Mouse (Mus musculus) embryonic facial prominence, embryonic 13.5 days (tissue): Measurements from ENCODE around the gene Epha4. TPM values are rescaled to one million over a fixed set of nuclear protein-coding genes. Genes with fewer than 3 reads are reported as not detected.

Experiments
- ATAC-seq: fragments of 200-750 bp; cut with Nextera tagmentation; 2 replicates; pipeline ENCODE4 v1.8.0; 2017; ENCODE audit warnings: low read depth; ENCODE audit not compliant: insufficient number of reproducible peaks, insufficient read depth, low FRiP score, low TSS enrichment
- H3K27ac ChIP-seq: fragments of 300-500 bp; sonication (generic); 2 replicates; pipeline ENCODE4 v1.5.1; 2015; ENCODE audit warnings: moderate library complexity, mild to moderate bottlenecking, inconsistent platforms
- H3K27me3 ChIP-seq: fragments of 300-500 bp; sonication (generic); 2 replicates; pipeline ENCODE4 v1.6.1; 2015; ENCODE audit warnings: mild to moderate bottlenecking, inconsistent platforms
- H3K36me3 ChIP-seq: fragments of 300-500 bp; sonication (generic); 2 replicates; pipeline ENCODE4 v1.6.1; 2015; ENCODE audit warnings: mild to moderate bottlenecking, inconsistent platforms
- H3K4me1 ChIP-seq: fragments of 300-500 bp; sonication (generic); 2 replicates; pipeline ENCODE4 v1.6.1; 2015; ENCODE audit warnings: inconsistent platforms
- H3K4me2 ChIP-seq: fragments of 300-500 bp; sonication (generic); 2 replicates; pipeline ENCODE4 v1.6.1; 2015; ENCODE audit warnings: moderate library complexity, mild to moderate bottlenecking, inconsistent platforms
- H3K4me3 ChIP-seq: fragments of 300-500 bp; sonication (generic); 2 replicates; pipeline ENCODE4 v1.5.1; 2015; ENCODE audit warnings: mild to moderate bottlenecking, inconsistent platforms
- H3K9ac ChIP-seq: fragments of 300-500 bp; sonication (generic); 2 replicates; pipeline ENCODE4 v1.6.1; 2015; ENCODE audit warnings: mild to moderate bottlenecking, inconsistent platforms
- H3K9me3 ChIP-seq: fragments of 300-500 bp; sonication (generic); 2 replicates; pipeline ENCODE4 v1.6.1; 2016; ENCODE audit warnings: inconsistent platforms
- WGBS: fragments of 180-500 bp; shearing (Covaris S2); methylation state at CpG from one replicate; pipeline ENCODE4 v1.1.7; 2015; ENCODE audit warnings: mixed read lengths; 5-methylcytosine and 5-hydroxymethylcytosine counted together
- polyA plus RNA-seq: library from polyadenylated mRNA; unstranded; fragments of >200 nt; fragmentation: Nextera tagmentation; extraction: Ambion mirVana; gene quantifications from 2 replicates; pipeline ENCODE4 v1.2.1, GENCODE M21; 2015

The Epha4 gene
- polyA plus RNA-seq, 1 experiment from 2014 or later: 65.9 TPM

DNA sequence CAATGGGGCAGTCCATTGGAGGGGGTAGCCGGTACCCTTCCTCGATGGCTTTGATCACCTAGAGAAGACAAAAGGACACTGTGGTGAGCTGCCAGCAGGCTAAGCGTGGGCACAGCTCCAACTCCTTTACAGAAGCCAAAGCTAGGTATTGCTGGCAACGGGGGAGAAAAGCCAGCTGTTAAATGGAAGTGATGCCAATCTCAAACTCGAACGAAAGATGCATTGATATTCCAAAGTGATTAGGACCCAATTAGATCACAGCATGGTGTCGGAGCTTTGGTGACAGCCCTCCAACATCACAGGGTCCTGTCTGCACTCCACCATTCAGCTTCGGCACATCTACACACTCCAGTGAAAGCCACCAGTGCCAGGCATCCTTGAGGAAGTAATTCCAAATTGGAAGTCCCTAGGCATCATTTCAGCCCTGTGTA lies 137.3 kb downstream of the Epha4 start:
- Histone ChIP-seq H3K27ac (no peak overlapping the region), H3K9me3 (no peaks in the 10 kb centered on the region), H3K9ac (no peak overlapping the region), H3K4me3 (no peak overlapping the region), H3K4me2 (no peak overlapping the region), H3K27me3 (no peaks in the 10 kb centered on the region), H3K4me1 (no peaks in the 10 kb centered on the region), H3K36me3 (peaks cover 79% of the 10 kb centered on the region)
- ATAC-seq: no peak
- 96% methylated on average over 8 of the region's 8 CpGs for WGBS

DNA sequence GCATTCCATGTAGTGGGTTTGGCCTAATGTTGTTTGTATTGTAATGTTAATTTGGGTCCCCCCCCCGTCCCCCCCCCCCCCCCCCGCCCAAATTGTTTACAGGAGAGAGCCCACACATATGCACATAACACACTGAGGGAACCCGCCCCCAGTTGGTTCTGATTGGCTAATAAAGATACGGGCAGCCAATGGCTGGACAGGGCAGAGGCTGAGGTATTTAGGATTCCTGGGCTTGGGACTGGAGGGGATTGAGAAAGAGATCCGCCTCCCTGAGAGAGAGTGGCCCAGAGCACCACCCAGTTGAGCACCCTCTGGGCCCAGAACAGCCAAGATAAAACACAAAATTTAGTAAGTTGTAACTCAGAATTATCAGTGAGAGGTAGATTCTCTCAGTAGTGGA lies 140.8 kb downstream of the Epha4 start:
- Histone ChIP-seq H3K36me3 (peaks cover 77% of the 10 kb centered on the region), H3K4me3 (no peak overlapping the region), H3K9ac (no peak overlapping the region), H3K4me1 (no peaks in the 10 kb centered on the region), H3K27me3 (no peaks in the 10 kb centered on the region), H3K4me2 (no peak overlapping the region), H3K27ac (no peak overlapping the region), H3K9me3 (no peaks in the 10 kb centered on the region)
- ATAC-seq: no peak
- 68% methylated on average over 5 of the region's 5 CpGs for WGBS

DNA sequence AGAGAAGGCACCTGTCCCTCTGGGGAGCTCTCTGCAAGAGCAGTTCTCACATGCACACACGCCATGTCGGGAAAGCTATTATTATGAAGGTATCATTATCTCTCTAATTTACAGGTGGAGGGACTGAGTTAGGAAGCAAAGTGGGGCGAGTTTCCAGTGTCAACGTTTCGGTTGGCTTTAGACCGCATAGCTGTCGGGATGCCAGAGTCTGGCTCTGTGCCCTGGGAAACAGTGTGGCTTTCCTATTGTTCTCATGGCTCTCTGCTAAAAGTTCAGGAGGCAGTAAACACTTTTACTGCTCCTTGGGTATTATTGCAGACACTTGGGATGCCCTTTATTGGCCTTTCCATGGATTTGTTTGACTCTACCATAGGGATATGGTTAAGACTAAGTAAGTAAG lies 144.0 kb downstream of the Epha4 start:
- Histone ChIP-seq H3K9me3 (no peaks in the 10 kb centered on the region), H3K4me1 (no peaks in the 10 kb centered on the region), H3K27me3 (no peaks in the 10 kb centered on the region), H3K4me2 (no peak overlapping the region), H3K9ac (no peak overlapping the region), H3K4me3 (no peak overlapping the region), H3K36me3 (peaks cover 67% of the 10 kb centered on the region), H3K27ac (no peak overlapping the region)
- WGBS: 82% methylated on average over 7 of the region's 7 CpGs
- ATAC-seq: no peak

DNA sequence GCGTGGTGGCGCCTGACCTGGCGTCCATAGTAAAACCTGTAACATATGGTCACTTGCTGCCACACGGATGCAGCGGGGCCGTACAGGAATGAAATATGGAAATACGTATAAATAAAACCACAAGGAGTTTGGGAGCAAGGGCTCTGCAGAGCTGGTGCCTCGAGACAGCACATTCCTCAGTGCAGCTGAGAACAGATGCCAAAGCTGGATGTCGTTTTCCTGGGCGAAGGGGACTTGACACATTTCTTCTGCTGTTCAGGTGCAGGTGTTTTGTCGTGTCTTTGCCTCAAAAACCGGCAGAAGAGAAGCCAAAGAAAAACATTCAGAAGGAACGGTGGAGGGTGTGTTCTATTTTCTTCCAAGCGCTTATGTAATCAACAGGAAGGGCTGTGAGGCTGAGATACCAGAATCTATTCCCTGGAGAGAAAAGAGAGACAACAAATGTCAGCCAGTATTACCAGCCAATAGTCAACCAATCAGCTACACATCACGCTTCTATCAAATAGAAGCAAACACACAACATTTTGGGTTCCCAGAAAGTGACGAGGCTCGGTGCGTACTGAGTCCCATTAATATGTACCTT lies 145.5 kb downstream of the Epha4 start:
- no peak overlapping the region for H3K4me2 ChIP-seq
- no peaks in the 10 kb centered on the region for H3K27me3 ChIP-seq
- no peak overlapping the region for H3K27ac ChIP-seq
- WGBS: 74% methylated on average over 18 of the region's 18 CpGs
- H3K9me3 ChIP-seq: no peaks in the 10 kb centered on the region
- peaks cover 6% of the 10 kb centered on the region; the same call in 1 of the 2 replicates for H3K4me1 ChIP-seq
- no peak for ATAC-seq
- H3K36me3 ChIP-seq: peaks cover 58% of the 10 kb centered on the region
- no peak overlapping the region for H3K4me3 ChIP-seq
- no peak overlapping the region for H3K9ac ChIP-seq

DNA sequence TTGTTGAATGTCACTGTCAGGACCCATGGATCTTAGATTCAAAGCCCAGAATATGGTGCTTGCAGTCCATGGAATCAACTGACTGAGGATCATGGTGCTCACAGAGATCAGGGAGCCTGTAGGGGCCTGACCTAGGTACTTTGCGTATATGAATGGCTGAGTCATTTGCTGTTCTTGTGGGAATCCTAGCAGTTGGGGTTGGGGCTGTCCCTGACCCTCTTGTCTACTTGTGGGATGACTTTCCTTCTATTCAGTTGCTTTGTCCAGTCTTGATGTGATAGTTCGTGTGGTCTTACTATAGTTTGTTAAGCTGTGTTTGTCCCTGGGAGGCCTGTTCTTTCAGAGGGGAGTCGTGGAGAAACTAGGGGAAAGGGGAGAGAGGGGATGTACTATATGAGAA lies 149.0 kb downstream of the Epha4 start:
- ATAC-seq: no peak
- Histone ChIP-seq H3K36me3 (peaks cover 30% of the 10 kb centered on the region), H3K4me3 (no peak overlapping the region), H3K9me3 (no peaks in the 10 kb centered on the region), H3K27me3 (no peaks in the 10 kb centered on the region), H3K4me1 (peaks cover 11% of the 10 kb centered on the region), H3K9ac (no peak overlapping the region), H3K4me2 (no peak overlapping the region), H3K27ac (no peak overlapping the region)
- WGBS: 90% methylated on average over 3 of the region's 3 CpGs

GRCm38 (mm10) chr1:77364596-77364995 lies 150.3 kb downstream of the Epha4 start:
- Histone ChIP-seq H3K4me2 (no peak overlapping the region), H3K4me3 (no peak overlapping the region), H3K27ac (0 out of 2 replicates have a peak overlapping the region, but pooled peaks have one; percentile 17), H3K36me3 (peaks cover 27% of the 10 kb centered on the region), H3K9ac (no peak overlapping the region), H3K9me3 (no peaks in the 10 kb centered on the region), H3K27me3 (no peaks in the 10 kb centered on the region), H3K4me1 (peaks cover 11% of the 10 kb centered on the region)
- ATAC-seq: no peak
- 41% methylated on average over 3 of the region's 3 CpGs for WGBS

DNA sequence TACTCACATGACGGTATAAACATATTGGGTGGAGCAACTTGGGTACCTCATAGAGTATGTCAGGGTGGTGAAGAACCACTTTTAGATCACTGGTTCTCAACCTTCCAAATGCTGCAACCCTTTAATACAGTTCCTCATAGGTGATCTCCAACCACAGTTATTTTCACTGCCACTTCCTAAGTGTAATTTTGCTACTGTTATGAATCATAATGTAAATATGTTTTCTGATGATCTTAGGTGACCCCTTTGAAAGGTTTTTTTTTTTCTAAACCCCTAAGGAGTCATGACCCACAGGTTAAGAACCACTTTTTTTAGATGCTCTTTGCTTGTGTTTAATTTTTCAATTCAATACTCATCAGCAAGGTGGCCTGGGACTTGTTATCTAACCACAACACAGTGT lies 151.0 kb downstream of the Epha4 start:
- H3K4me1 ChIP-seq: peaks cover 11% of the 10 kb centered on the region
- H3K4me3 ChIP-seq: no peak overlapping the region
- ATAC-seq: no peak
- H3K36me3 ChIP-seq: peaks cover 19% of the 10 kb centered on the region
- H3K27ac ChIP-seq: no peak overlapping the region
- H3K4me2 ChIP-seq: no peak overlapping the region
- H3K9ac ChIP-seq: no peak overlapping the region
- no peaks in the 10 kb centered on the region for H3K27me3 ChIP-seq
- no peaks in the 10 kb centered on the region for H3K9me3 ChIP-seq
- 87% methylated on average over 1 of the region's 1 CpGs for WGBS

DNA sequence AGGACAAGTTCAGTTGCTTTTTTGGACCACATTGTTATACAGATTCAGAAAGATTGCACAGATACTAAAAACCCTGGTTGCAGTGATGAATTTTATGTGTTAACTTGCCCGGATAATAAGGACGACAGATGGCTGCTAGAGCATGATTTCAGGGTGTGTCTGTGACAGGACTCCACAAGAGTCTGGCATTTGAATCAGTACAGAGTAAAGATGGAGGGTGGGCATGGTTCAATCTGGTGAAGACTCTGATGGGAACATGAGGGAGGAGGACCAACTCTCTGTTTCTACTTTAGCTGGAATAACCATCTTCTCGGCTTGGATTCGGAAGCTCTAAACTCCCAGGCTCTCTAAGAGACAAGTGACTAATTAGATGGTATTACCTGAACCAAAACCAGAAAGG lies 168.4 kb downstream of the Epha4 start:
- Histone ChIP-seq H3K4me2 (no peak overlapping the region), H3K9me3 (no peaks in the 10 kb centered on the region), H3K4me3 (no peak overlapping the region), H3K27ac (no peak overlapping the region), H3K27me3 (no peaks in the 10 kb centered on the region), H3K4me1 (0 out of 2 replicates have a peak, but pooled peaks cover 8% of the 10 kb centered on the region), H3K9ac (no peak overlapping the region), H3K36me3 (no peaks in the 10 kb centered on the region)
- WGBS: 82% methylated on average over 4 of the region's 4 CpGs
- ATAC-seq: no peak

- Histone ChIP-seq H3K9me3 (no peaks in the 10 kb centered on the region), H3K27me3 (no peaks in the 10 kb centered on the region), H3K4me2 (no peak overlapping the region), H3K4me3 (no peak overlapping the region), H3K4me1 (peaks cover 9% of the 10 kb centered on the region), H3K9ac (no peak overlapping the region), H3K36me3 (no peaks in the 10 kb centered on the region), H3K27ac (no peak overlapping the region)
- ATAC-seq: no peak
- WGBS: 87% methylated on average over 4 of the region's 4 CpGs
Measured at GRCm38 (mm10) chr1:77343792-77344191, 171.1 kb downstream of the Epha4 start.

DNA sequence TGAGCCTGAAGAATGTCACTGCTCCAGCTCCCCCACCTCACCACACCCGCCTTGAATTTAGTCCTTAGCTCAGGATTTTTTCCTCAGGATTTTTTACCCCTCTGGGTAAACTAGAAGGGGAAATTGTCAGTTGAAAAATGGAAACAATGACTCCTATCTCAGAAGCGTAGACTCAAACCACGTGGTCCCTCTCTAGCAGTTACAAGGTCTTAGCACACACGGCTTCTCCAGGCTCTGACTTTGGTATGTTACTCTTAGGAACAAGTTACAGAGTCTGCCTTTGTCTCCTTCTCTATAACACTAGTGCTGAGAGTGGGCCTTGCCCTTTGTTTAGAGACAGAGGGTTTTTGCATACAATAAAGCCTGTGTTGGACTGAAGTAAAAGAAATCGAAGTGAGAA lies 175.2 kb downstream of the Epha4 start:
- H3K36me3 ChIP-seq: no peaks in the 10 kb centered on the region
- WGBS: 64% methylated on average over 5 of the region's 5 CpGs
- H3K27me3 ChIP-seq: no peaks in the 10 kb centered on the region
- H3K9me3 ChIP-seq: no peaks in the 10 kb centered on the region
- H3K9ac ChIP-seq: no peak overlapping the region
- H3K4me2 ChIP-seq: no peak overlapping the region
- H3K4me1 ChIP-seq: peaks cover 19% of the 10 kb centered on the region
- no peak for ATAC-seq
- no peak overlapping the region for H3K4me3 ChIP-seq
- H3K27ac ChIP-seq: no peak overlapping the region

- peak overlapping the region; percentile 28; the same call in 1 of the 2 replicates for H3K27ac ChIP-seq
- no peak overlapping the region for H3K9ac ChIP-seq
- no peak overlapping the region for H3K4me2 ChIP-seq
- WGBS: 49% methylated on average over 6 of the region's 6 CpGs
- H3K9me3 ChIP-seq: no peaks in the 10 kb centered on the region
- H3K4me3 ChIP-seq: no peak overlapping the region
- H3K4me1 ChIP-seq: peaks cover 19% of the 10 kb centered on the region
- ATAC-seq: no peak
- no peaks in the 10 kb centered on the region for H3K27me3 ChIP-seq
- no peaks in the 10 kb centered on the region for H3K36me3 ChIP-seq
Measured at GRCm38 (mm10) chr1:77338346-77338745, 176.5 kb downstream of the Epha4 start.

DNA sequence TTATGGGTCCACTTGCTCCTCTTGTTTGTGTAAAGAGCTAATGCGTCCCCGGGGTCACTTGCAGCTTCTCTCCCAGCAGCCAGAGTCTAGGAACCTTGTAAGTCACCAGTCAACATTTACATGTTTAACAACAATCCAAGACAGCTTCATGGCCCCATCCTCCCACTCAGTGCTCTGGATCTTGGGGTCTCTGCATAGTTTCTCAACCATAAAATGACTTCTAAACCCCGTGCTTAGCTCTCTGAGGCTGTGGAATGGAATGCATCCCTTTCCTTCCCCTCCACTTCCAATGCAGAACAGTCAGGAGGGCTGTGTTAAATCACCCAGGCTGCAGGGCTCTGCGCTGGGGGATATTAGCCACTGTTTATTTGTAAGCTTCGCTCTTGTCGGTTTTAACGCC lies 178.0 kb downstream of the Epha4 start:
- H3K36me3 ChIP-seq: no peaks in the 10 kb centered on the region
- no peak for ATAC-seq
- H3K27me3 ChIP-seq: no peaks in the 10 kb centered on the region
- H3K4me3 ChIP-seq: no peak overlapping the region
- H3K9ac ChIP-seq: no peak overlapping the region
- no peaks in the 10 kb centered on the region for H3K9me3 ChIP-seq
- H3K4me2 ChIP-seq: no peak overlapping the region
- WGBS: 71% methylated on average over 7 of the region's 7 CpGs
- H3K4me1 ChIP-seq: peaks cover 19% of the 10 kb centered on the region
- no peak overlapping the region for H3K27ac ChIP-seq
